Mouse (Mus musculus): ENCODE data around the gene 1110002E22Rik.
A peak's percentile ranks its signal among the peaks of the same experiment; 100 is the strongest.

1110002E22Rik gene

DNA sequence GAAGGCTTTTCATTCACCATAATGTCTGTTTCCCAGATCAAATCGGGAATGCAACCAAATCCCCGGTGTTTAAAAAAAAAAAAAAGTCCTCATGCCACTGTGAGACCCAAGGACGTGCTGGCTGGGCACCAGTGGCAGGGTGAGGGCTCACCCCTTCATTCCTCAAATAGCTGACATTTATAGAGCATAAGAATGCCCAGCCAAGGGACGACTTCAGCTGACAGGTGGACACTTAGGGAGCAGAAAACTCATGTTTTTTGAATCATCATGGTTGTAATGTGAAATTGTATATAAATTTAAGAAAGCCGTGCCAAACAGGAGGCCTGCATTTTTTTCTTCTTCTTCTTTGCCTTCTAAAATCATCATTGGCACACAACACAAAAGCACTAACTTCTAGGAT is 40.2 kb downstream of the 1110002E22Rik start:
- DNase-seq (ENCODE audit: low read depth, low spot score), result no peak

DNA sequence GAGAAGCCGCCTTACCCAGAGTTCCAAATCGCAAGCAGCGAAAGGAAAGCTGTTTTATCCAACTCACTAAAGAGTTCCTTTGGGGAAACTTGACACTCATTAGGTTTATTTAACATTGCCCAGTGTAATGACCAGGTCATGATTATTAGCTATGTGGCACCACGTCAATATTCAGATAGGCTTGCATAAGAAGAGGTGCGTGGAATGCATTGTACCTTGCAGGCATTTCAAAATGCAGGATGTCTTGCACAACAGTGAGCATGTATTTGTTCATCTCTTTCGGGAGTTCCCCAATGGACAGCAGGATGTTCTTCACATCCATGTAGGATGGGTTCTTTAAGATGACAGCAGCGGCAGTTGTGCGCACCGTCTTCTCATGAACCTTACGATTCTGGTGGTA is 42.0 kb downstream of the 1110002E22Rik start:
- no peak for DNase-seq (ENCODE audit: low read depth, low spot score)

DNA sequence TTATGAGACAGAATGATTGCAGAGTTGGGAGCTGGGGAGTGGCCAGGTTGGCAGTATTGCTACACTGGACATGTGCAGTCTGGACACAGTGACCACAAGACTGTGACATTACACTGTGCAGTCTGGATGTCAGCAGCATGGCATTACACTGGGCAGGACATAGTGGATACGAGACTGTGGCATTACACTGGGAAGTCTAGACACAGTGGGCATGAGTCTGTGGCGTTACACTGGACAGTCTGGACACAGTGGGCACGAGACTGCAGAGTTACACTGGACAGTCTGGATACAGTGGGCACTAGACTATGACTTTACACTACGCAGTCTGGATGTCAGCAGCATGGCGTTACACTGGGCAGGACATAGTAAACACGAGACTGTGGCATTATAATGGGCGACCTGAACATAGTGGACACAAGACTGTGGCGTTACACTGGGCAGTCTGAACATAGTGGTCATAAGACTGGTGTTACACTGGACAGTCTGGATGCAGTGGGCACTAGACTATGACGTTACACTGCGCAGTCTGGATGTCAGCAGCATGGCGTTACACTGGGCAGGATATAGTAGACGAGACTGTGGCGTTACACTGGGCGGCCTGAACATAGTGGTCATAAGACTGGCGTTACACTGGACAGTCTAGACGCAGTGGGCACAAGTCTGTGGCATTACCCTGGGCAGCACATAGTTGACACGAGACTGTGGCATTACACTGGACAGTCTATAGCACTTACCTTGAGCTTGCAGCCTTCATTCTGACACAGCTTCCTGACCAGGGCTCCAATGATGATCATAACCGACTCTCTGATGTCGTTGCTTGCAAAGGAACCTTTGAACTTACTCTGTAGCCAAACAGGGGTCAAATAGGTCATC is 46.3 kb downstream of the 1110002E22Rik start:
- DNase-seq (ENCODE audit: low read depth, low spot score), result no peak

DNA sequence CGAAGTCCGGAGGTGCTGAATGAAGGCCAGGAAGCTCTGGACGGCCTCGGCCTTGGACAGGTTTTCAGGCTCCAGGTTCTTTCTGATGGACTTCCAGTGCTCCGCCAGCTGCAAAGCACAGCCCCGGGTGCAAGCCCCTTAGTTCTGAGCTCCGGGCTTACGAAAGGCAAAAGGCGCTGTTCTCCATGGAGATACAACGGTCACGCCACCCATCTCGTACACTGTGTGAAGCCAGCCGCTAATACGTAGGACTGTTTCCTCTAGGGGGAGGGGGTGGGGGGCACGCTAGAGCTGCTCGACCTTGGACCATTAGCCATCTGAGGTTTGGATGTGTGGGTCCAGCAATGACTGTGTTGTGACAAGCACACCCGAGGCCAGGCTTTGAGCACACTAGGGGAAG is 49.3 kb downstream of the 1110002E22Rik start:
- DNase-seq (ENCODE audit: low read depth, low spot score), result peak; percentile 42

DNA sequence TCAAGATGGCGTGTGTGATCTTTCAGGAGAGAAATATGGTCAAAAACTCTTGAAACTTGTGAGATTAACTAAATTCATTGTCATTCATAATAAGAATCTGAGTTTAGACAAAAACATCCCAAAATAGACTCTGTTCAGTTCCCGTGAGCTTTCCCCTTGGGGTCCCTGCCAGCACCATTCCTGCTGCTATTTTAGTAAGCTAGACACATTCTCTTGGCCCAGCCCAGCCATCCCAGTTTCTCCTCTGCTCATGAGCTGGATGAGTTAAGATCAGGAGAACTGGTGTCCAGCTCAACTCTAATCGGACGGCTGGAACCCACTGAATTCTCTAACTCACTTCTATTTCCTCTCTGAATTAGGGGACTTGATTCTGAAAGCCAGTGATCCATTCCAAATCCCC is 52.0 kb downstream of the 1110002E22Rik start:
- DNase-seq (ENCODE audit: low read depth, low spot score), result no peak

DNA sequence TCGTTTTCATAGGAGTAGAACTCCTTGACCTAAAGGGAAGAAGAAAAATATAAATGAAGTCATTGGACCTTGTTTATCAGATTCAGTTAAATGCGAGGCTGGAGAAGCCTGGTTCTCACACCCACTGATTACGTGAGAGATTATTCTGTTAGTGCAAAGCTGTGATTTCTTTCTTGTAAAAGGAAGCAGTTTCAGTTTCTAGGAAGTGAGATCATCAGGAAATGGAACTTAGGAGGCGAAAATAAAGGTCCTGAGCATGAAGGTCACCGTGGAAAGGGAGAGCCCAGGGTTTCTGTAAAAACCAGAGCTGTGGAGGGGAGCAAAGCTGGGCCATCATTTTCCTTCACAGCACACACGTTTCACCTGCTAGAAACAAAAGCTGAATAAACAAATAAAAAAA is 53.5 kb downstream of the 1110002E22Rik start:
- no peak for DNase-seq (ENCODE audit: low read depth, low spot score)

DNA sequence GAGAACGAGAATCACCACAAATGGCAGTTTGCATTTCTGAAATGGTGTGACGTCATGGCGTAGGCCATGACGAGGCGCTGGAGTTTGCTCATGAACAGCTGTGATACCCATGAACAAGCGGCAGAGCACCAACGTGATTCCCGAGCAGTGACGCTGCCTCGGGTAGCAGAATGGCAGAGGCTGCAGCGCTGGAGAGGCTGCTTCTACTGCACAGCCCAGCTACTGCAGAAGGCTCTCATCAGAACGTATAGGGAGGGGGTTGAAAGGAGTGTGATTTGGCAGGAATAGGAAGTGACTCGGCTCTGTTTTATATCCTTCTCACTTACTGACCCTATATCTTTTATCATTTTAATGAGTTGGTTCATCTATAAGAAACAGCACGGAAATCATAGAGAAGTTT is 54.0 kb downstream of the 1110002E22Rik start:
- no peak for DNase-seq (ENCODE audit: low read depth, low spot score)

DNA sequence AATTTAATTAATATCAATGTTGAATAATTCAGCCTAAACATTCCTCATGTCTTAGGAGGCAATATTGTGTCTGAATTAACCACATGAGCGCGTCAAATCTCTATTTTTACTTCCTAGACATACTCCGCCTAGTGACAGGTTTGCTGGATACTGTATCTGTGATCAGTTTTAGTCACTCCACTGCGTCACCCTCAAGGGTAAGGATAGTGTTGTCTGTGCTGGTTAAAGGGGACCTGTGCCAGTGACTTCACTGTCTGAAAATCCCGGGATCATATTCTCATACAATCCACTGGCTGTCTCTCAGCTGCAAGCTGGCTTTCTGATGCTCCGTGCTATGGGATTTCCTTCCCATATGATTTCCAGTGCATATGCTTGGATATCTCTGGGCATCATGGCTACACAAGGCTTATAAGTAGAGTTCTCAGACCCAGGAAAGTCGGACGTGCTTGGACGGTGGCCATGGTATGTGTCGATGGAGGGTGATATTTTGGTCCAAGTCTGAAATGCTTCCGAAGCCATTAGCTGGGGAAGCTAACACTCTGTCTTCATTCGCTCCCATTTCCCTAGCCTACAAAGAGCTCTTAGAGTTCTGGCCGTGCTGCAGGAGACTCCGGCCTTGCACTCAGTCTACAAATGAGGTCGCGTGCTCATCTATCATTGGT is 54.7 kb downstream of the 1110002E22Rik start:
- no peak for DNase-seq (ENCODE audit: low read depth, low spot score)

DNA sequence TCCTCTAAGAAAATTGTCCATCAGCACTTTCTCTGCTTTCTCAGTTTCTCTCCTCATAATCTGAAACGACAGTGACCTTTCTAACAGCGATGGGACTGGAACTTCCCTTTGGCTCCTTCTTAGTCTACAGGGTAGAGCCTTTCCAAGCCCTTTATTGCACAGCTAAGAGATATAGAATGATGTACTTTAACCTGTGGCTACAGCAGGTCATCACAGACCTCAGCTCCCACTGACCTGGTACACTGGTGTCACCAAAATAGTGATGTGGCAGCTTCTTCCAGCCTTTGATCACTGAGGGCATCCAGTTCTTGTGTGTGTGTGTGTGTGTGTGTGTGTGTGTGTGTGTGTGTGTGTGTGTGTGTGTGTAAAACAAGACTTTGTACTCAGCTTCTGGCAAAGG is 56.6 kb downstream of the 1110002E22Rik start:
- no peak for DNase-seq (ENCODE audit: low read depth, low spot score)

DNA sequence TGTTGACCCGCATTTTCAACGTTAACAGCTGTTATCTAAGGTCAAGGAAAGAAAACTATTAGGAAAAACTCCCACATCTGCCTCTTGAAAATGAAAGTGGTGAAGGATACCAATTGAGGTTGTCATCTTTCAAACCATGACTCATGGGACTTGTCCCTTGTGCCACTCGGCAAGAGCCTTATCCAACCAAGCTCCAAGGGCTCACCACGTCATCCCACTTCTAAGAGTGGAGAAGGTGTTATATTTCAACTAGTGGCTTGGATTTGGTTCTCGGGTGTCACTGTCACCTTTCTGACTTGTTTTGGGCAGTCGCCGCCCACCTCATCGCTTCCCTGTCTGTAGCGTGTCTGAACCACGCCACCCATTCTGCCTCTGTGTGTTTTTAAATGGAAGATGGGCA is 59.0 kb downstream of the 1110002E22Rik start:
- no peak for DNase-seq (ENCODE audit: low read depth, low spot score)

DNA sequence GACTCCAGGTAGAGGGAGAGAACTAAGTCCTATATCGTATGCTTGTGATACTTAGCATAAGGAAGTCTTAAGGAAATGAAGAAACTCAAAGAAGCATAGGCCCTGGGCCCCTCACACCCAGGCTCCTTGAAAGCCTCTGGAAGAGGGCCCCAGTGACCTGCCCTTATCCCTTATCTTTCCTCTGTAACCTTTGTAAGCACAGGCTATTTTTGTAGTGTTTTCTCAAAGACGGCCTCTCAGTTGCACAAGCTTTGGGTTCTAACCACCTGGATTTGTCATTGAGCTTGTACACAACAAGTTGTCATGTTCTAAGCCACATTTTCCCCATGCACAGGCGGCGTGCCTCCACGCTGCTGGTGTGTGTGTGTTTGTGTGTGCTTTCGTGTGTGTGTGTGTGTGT is 64.3 kb downstream of the 1110002E22Rik start:
- DNase-seq (ENCODE audit: low read depth, low spot score), result no peak

DNA sequence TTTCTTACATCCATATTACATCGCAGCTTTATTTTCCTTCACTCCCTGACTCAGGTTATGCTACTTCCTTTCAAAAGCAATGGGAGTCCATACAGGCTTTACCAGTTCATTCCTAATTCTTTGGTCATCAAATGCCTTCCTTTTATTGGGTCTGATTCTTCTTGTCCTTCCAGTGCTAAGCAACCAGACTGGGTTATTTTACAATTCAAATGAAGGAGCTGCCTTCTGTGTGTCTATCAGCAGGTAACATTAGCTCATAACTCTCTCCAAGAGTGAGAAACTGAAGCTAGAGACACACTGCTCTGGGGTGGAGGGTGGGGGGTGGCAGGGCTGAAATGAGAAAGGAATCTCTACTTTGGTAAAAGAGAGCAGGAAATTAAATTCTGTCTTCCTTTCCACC is 65.8 kb downstream of the 1110002E22Rik start:
- DNase-seq (ENCODE audit: low read depth, low spot score), result no peak

Measured in ES-CJ7 (cell line).